Mouse (Mus musculus): Measurements from ENCODE around the gene Bmp4. TPM values are rescaled to one million over a fixed set of nuclear protein-coding genes. Genes with fewer than 3 reads are reported as not detected.

The Bmp4 gene
- total RNA-seq, 1 experiment from 2014 or later: not detected

GRCm38 (mm10) chr14:46387821-46388481 lies 2.5 kb downstream of the Bmp4 start:
- no peak for ATAC-seq (replicated peaks; ENCODE audit: insufficient number of reproducible peaks, low FRiP score, low TSS enrichment, poor library complexity, severe bottlenecking)

- no peak for ATAC-seq (replicated peaks; ENCODE audit: insufficient number of reproducible peaks, low FRiP score, low TSS enrichment, poor library complexity, severe bottlenecking)
Observed at GRCm38 (mm10) chr14:46387357-46387671, 3.2 kb downstream of the Bmp4 start.

- no peak for ATAC-seq (replicated peaks; ENCODE audit: insufficient number of reproducible peaks, low FRiP score, low TSS enrichment, poor library complexity, severe bottlenecking)
Observed at GRCm38 (mm10) chr14:46386478-46387356, 3.8 kb downstream of the Bmp4 start.

- ATAC-seq (replicated peaks; ENCODE audit: insufficient number of reproducible peaks, low FRiP score, low TSS enrichment, poor library complexity, severe bottlenecking): no peak
Observed at GRCm38 (mm10) chr14:46385701-46386477, 4.6 kb downstream of the Bmp4 start.

GRCm38 (mm10) chr14:46384946-46385691 lies 5.3 kb downstream of the Bmp4 start:
- no peak for ATAC-seq (replicated peaks; ENCODE audit: insufficient number of reproducible peaks, low FRiP score, low TSS enrichment, poor library complexity, severe bottlenecking)

GRCm38 (mm10) chr14:46381457-46381856 lies 9.0 kb downstream of the Bmp4 start:
- no peak for ATAC-seq (replicated peaks; ENCODE audit: insufficient number of reproducible peaks, low FRiP score, low TSS enrichment, poor library complexity, severe bottlenecking)

GRCm38 (mm10) chr14:46380286-46380721 lies 10.2 kb downstream of the Bmp4 start:
- no peak for ATAC-seq (replicated peaks; ENCODE audit: insufficient number of reproducible peaks, low FRiP score, low TSS enrichment, poor library complexity, severe bottlenecking)

GRCm38 (mm10) chr14:46379285-46379684 lies 11.2 kb downstream of the Bmp4 start, which contains the start of gene Gm15217:
Gene Gm15217 (plus strand): TSS chr14:46379414.
- ATAC-seq (replicated peaks; ENCODE audit: insufficient number of reproducible peaks, low FRiP score, low TSS enrichment, poor library complexity, severe bottlenecking): no peak

- no peak for ATAC-seq (replicated peaks; ENCODE audit: insufficient number of reproducible peaks, low FRiP score, low TSS enrichment, poor library complexity, severe bottlenecking)
Observed at GRCm38 (mm10) chr14:46375796-46376195, 14.7 kb downstream of the Bmp4 start.

- no peak for ATAC-seq (replicated peaks; ENCODE audit: insufficient number of reproducible peaks, low FRiP score, low TSS enrichment, poor library complexity, severe bottlenecking)
Observed at GRCm38 (mm10) chr14:46372452-46372851, 18.0 kb downstream of the Bmp4 start.

- no peak for ATAC-seq (replicated peaks; ENCODE audit: insufficient number of reproducible peaks, low FRiP score, low TSS enrichment, poor library complexity, severe bottlenecking)
Observed at GRCm38 (mm10) chr14:46363209-46363608, 27.3 kb downstream of the Bmp4 start.

GRCm38 (mm10) chr14:46357696-46358095 lies 32.8 kb downstream of the Bmp4 start:
- ATAC-seq (replicated peaks; ENCODE audit: insufficient number of reproducible peaks, low FRiP score, low TSS enrichment, poor library complexity, severe bottlenecking): no peak

GRCm38 (mm10) chr14:46357286-46357685 lies 33.2 kb downstream of the Bmp4 start:
- no peak for ATAC-seq (replicated peaks; ENCODE audit: insufficient number of reproducible peaks, low FRiP score, low TSS enrichment, poor library complexity, severe bottlenecking)

- ATAC-seq (replicated peaks; ENCODE audit: insufficient number of reproducible peaks, low FRiP score, low TSS enrichment, poor library complexity, severe bottlenecking): no peak
Observed at GRCm38 (mm10) chr14:46344750-46345149, 45.7 kb downstream of the Bmp4 start.

- ATAC-seq (replicated peaks; ENCODE audit: insufficient number of reproducible peaks, low FRiP score, low TSS enrichment, poor library complexity, severe bottlenecking): no peak
Observed at GRCm38 (mm10) chr14:46338801-46339200, 51.7 kb downstream of the Bmp4 start.

Data from monocyte, adult 5-6 weeks (primary cell).